Mouse (Mus musculus): Measurements from ENCODE around the gene Gp1ba. TPM values are rescaled to one million over a fixed set of nuclear protein-coding genes. Genes with fewer than 3 reads are reported as not detected.
A peak's percentile ranks its signal among the peaks of the same experiment; 100 is the strongest.

Gene Gp1ba
- polyA plus RNA-seq, 1 experiment = 0.19 TPM

GRCm38 (mm10) chr11:70649185-70649734 lies 10.3 kb downstream of the Gp1ba start:
- Histone ChIP-seq H3K36me3 (ENCODE audit: control insufficient read depth, insufficient read depth, low read length) (no peaks in the 10 kb centered on the region; the same call in 1 of the 2 replicates), H3K27ac (ENCODE audit: control insufficient read depth, insufficient read depth, low read depth, low read length) (no peak overlapping the region), H3K4me1 (ENCODE audit: control insufficient read depth, insufficient read depth, low read length) (peaks cover 19% of the 10 kb centered on the region), H3K4me3 (ENCODE audit: control insufficient read depth, low read depth, low read length) (no peak overlapping the region), H3K27me3 (ENCODE audit: control insufficient read depth, insufficient read depth, low read length) (no peaks in the 10 kb centered on the region)
- TF ChIP-seq CTCF (IDR thresholded peaks at IDR 0.05; ENCODE audit: control insufficient read depth, insufficient read depth, insufficient replicate concordance, low read depth, low read length) (no peak), POLR2A (IDR thresholded peaks at IDR 0.05; ENCODE audit: control insufficient read depth, low read depth, low read length) (no peak)

- Histone ChIP-seq H3K4me3 (ENCODE audit: control insufficient read depth, low read depth, low read length) (no peak overlapping the region), H3K27me3 (ENCODE audit: control insufficient read depth, insufficient read depth, low read length) (no peaks in the 10 kb centered on the region), H3K36me3 (ENCODE audit: control insufficient read depth, insufficient read depth, low read length) (no peaks in the 10 kb centered on the region; the same call in 1 of the 2 replicates), H3K27ac (ENCODE audit: control insufficient read depth, insufficient read depth, low read depth, low read length) (no peak overlapping the region), H3K4me1 (ENCODE audit: control insufficient read depth, insufficient read depth, low read length) (peaks cover 19% of the 10 kb centered on the region)
- TF ChIP-seq POLR2A (IDR thresholded peaks at IDR 0.05; ENCODE audit: control insufficient read depth, low read depth, low read length) = no peak
- no peak for TF ChIP-seq CTCF (IDR thresholded peaks at IDR 0.05; ENCODE audit: control insufficient read depth, insufficient read depth, insufficient replicate concordance, low read depth, low read length)
These were observed 11.6 kb downstream of the Gp1ba start for GRCm38 (mm10) chr11:70650322-70651175.

GRCm38 (mm10) chr11:70651391-70651790 lies 12.5 kb downstream of the Gp1ba start:
- peaks cover 19% of the 10 kb centered on the region for H3K4me1 ChIP-seq (ENCODE audit: control insufficient read depth, insufficient read depth, low read length)
- H3K27ac ChIP-seq (ENCODE audit: control insufficient read depth, insufficient read depth, low read depth, low read length) = no peak overlapping the region
- no peak overlapping the region for H3K4me3 ChIP-seq (ENCODE audit: control insufficient read depth, low read depth, low read length)
- H3K36me3 ChIP-seq (ENCODE audit: control insufficient read depth, insufficient read depth, low read length) = no peaks in the 10 kb centered on the region; the same call in 1 of the 2 replicates
- no peaks in the 10 kb centered on the region for H3K27me3 ChIP-seq (ENCODE audit: control insufficient read depth, insufficient read depth, low read length)
- TF ChIP-seq CTCF (IDR thresholded peaks at IDR 0.05; ENCODE audit: control insufficient read depth, insufficient read depth, insufficient replicate concordance, low read depth, low read length) (no peak), POLR2A (IDR thresholded peaks at IDR 0.05; ENCODE audit: control insufficient read depth, low read depth, low read length) (no peak)

- TF ChIP-seq POLR2A (IDR thresholded peaks at IDR 0.05; ENCODE audit: control insufficient read depth, low read depth, low read length) (no peak), CTCF (IDR thresholded peaks at IDR 0.05; ENCODE audit: control insufficient read depth, insufficient read depth, insufficient replicate concordance, low read depth, low read length) (no peak)
- H3K27ac ChIP-seq (ENCODE audit: control insufficient read depth, insufficient read depth, low read depth, low read length) = no peak overlapping the region; the same call in 1 of the 2 replicates
- peaks cover 24% of the 10 kb centered on the region for H3K4me1 ChIP-seq (ENCODE audit: control insufficient read depth, insufficient read depth, low read length)
- peak overlapping the region; percentile 100 for H3K4me3 ChIP-seq (ENCODE audit: control insufficient read depth, low read depth, low read length)
- H3K36me3 ChIP-seq (ENCODE audit: control insufficient read depth, insufficient read depth, low read length) = no peaks in the 10 kb centered on the region; the same call in 1 of the 2 replicates
- no peaks in the 10 kb centered on the region for H3K27me3 ChIP-seq (ENCODE audit: control insufficient read depth, insufficient read depth, low read length)
These were observed 13.3 kb downstream of the Gp1ba start for GRCm38 (mm10) chr11:70652029-70652883.

- TF ChIP-seq POLR2A (IDR thresholded peaks at IDR 0.05; ENCODE audit: control insufficient read depth, low read depth, low read length) = no peak
- no peak for TF ChIP-seq CTCF (IDR thresholded peaks at IDR 0.05; ENCODE audit: control insufficient read depth, insufficient read depth, insufficient replicate concordance, low read depth, low read length)
- peak overlapping the region; percentile 58 for H3K27ac ChIP-seq (ENCODE audit: control insufficient read depth, insufficient read depth, low read depth, low read length)
- H3K27me3 ChIP-seq (ENCODE audit: control insufficient read depth, insufficient read depth, low read length) = no peaks in the 10 kb centered on the region
- H3K4me1 ChIP-seq (ENCODE audit: control insufficient read depth, insufficient read depth, low read length) = peaks cover 23% of the 10 kb centered on the region
- no peaks in the 10 kb centered on the region; the same call in 1 of the 2 replicates for H3K36me3 ChIP-seq (ENCODE audit: control insufficient read depth, insufficient read depth, low read length)
- H3K4me3 ChIP-seq (ENCODE audit: control insufficient read depth, low read depth, low read length) = peak overlapping the region; percentile 100
These were observed 14.0 kb downstream of the Gp1ba start for GRCm38 (mm10) chr11:70652884-70653344.

GRCm38 (mm10) chr11:70653345-70654197 lies 14.6 kb downstream of the Gp1ba start:
- peak overlapping the region; percentile 100 for H3K4me3 ChIP-seq (ENCODE audit: control insufficient read depth, low read depth, low read length)
- no peaks in the 10 kb centered on the region; the same call in 1 of the 2 replicates for H3K36me3 ChIP-seq (ENCODE audit: control insufficient read depth, insufficient read depth, low read length)
- no peak; the same call in 1 of the 2 replicates for TF ChIP-seq POLR2A (IDR thresholded peaks at IDR 0.05; ENCODE audit: control insufficient read depth, low read depth, low read length)
- no peak for TF ChIP-seq CTCF (IDR thresholded peaks at IDR 0.05; ENCODE audit: control insufficient read depth, insufficient read depth, insufficient replicate concordance, low read depth, low read length)
- H3K27ac ChIP-seq (ENCODE audit: control insufficient read depth, insufficient read depth, low read depth, low read length) = peak overlapping the region; percentile 100
- H3K4me1 ChIP-seq (ENCODE audit: control insufficient read depth, insufficient read depth, low read length) = peaks cover 23% of the 10 kb centered on the region
- H3K27me3 ChIP-seq (ENCODE audit: control insufficient read depth, insufficient read depth, low read length) = no peaks in the 10 kb centered on the region

Data from testis, adult 2 months (tissue).